Mouse (Mus musculus) brain, adult 2 months (tissue): Measurements from ENCODE around the gene Parp16.

ENCODE experiments used
- DNase-seq: peaks from one replicate; pipeline ENCODE4 v3.0.0; 2011; ENCODE audit warnings: low read depth, low spot score

Gene Parp16

DNA sequence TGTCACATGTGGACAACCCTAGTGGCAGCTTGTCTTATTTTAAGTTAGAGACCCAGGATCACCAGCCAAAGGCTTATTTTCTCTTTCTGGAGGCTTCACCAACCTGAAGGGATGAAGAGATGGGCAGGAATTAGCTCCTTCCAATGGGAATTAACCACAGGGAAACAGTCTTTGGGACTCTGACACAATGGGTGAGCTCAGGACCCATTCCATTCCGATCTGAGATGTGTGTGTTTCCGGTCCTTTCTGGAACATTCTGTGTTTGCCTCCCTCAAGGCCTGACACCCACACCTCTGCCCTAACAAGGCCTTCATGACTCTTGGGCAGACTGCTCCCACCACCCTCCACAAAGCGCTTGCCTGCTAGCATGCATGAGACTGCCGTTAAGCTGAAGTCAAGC, at the start of gene Parp16:
Parp16 (plus strand) TSS at position 301 of the 400 bp plus-strand sequence.
- no peak for DNase-seq

DNA sequence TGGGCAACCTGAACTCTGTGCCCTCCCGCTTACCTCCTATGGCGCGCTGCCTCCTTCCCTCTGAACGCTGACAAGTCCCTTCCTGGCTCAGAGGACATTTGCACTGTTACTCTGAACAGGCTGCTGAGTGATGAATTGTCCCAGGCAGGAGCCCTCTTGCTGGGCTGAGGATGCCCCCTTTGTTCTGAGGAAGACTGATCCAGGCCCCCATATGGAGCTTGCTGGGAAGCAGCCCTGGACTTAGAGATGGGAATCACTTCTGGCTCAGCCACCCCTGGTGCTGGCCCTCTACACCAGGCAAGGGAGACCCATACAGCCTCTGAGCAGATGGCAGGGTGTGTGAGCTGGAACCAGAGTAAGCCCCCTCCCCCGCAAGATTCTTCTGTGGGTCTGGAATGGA, 49.2 kb upstream of the Parp16 start:
- no peak for DNase-seq

DNA sequence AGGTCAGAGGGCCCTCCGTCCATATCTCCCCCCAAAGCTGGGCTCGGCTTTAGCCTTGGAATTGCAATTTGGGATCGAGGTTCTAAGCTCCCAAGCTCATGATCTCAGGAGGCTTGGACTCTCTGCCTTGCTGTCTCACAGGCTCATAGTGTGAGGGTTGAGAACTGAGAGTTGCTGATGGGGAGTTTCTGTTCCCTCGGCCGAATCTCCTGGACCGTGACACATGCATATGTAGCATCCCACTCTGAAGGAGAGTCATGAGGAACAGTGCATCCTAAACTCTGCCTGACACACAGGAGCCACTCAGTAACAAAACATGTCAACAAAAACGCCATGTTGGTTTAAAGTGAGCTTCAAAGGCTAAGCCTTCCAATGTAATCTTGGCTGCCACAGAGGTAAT, 46.6 kb upstream of the Parp16 start:
- no peak for DNase-seq

DNA sequence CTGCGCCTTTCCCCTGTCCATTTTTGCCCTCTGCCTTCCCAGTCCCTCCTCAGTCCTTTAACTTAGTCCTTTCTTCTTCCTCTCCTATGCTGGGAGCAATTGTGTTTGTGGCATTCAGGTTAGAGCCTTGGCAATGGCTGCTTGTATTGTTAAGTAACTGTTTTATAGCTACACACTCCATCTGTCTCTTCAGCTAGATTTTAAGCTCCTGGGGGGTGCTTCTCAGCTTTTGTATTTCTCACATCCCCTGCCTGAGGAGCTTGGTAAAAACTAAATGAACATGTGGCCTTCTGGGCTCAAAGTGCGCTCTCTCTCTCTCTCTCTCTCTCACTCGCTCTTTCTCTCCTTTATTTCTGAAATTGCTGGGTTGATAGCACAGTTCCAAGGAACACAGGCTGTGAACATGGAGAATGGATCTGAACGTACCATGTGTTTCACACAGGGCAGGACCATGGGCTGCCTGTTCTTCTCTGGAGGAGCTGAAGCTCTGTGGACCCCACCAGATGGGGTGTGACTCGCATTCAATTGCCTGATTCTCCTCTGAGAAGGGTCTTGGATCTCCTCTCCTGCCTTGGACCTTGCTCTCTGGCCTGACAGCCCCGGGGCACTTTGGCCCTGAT, 42.3 kb upstream of the Parp16 start:
- DNase-seq: no peak

DNA sequence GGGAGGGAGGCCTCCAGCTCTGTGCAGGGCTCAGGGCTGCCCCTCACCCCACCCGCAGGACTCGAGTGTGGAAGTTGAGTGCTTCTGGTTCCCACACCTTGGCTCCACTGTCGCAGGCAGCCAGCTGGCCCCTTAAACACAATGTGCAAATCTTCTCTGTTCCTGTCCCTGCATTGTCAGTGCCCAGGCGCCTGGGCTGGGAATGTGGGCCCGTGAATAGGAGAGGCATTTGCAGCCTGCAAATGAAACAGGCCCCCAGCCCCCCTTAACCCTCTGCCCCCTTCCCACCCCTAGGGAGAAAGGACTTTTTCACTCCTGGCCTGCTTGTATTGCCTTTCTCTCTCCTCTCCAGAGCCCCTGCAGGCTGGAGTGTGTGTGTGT, 41.8 kb upstream of the Parp16 start:
- DNase-seq: no peak

DNA sequence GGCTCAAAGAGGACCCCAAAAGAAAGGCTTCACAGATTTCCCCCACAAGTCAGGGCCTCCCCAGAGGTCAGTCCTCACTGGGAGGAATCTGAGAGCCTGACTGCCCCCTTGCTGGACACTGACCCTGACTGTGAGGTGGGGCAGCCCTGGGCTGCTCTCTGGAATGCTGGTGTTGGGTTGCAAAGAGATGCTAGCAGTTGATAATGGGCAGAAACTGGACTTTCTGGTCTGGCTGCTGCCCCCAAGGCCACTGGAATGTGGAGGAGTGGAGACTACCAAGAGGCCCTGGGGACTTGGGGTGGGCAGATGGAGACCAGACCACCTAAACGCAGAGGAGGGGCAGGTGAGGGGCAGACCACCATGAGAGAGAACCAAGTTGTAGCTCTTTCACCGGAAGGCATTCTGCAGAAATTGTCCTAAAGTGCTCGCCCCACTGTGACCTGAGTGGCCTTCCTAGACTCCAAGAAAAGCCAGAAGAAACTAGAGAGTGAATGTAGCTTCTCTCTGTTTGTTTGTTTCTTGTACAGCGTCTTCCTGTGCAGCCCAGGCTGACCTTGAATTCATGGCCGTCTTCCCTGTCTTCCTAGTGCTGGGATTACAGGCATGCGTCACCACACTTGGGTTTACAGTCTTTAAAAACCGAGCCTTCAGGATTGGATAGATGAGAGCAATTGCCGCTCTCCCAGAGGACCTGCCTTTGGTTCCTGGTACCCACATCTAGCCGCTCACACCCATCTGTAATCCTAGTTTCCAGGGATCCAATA, 40.3 kb upstream of the Parp16 start:
- DNase-seq: no peak

DNA sequence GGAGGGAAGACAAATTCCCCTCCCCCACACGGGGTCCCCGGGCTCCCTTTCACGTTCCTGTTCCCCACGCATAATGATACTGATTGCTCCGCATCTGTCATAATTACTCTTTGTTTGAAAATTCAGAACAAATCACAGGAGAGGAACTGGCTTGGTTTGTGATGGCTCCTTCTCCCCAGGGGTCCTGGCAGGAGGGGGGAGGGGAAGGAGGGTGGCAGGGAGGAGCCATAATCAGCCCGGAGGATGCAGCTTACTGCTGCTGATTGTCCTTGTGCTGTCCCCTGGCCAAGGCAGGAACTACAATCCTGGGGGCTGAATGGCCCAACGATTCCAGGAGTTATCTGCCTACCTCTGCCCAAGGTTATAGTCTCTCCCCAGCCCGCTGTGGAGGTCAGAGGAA, 38.5 kb upstream of the Parp16 start:
- DNase-seq: no peak

DNA sequence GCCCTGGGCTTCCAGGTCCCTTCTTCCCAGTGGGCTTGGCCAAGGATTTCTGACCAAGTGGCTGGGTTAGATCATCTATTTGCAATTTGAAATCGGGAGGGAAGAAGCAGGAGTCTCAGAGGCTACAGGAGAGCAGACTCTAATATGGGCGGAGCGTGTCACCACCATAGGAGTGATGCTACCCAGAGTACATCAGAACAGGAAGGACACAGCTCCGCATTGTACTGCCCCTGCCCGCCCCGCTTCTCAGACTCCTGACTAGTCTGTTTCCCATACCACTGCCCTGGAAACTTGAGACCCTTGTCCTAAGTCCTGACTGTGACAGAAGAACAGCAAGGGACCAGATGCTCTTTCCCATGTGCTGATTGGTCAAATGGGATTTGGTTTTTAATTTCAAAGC, 37.5 kb upstream of the Parp16 start:
- no peak for DNase-seq

DNA sequence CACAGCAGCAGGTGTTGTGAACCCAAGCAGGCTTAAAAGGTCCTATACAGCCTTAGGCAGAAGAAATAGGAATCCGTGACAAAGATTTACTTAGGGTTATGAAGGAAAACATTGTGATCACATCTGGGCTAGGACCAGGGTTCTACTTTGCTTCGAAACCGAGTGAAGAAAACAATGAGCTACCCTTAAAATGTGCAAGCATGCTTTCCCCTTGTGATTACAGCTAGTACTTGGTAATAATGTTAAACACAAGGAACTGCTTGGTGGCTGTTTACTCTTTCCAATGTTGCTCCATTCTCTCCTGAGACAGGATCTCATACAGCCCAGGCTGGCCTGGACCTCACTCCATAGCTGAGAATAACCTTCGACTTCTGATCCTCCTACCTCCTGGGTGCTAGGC, 34.0 kb upstream of the Parp16 start:
- no peak for DNase-seq

DNA sequence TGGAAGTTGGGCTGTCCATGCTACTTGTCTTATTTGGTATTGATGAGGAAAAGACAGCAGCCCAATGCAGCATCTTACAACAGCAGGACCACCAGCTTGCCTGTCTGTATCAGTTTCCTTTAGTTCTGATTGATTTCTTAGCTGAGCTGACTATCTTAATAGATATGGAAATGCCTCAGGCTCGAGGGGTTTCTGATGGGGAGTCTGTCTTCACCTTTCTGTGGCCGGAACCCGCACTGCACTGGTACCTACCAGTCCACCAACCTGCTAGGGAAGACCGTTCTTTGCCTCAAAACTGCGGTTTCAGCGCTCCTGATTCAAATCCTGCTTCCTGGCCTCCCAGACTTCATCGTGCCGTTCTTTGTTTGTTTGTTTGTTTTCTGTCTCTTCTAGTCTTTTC, 33.3 kb upstream of the Parp16 start:
- DNase-seq: no peak

DNA sequence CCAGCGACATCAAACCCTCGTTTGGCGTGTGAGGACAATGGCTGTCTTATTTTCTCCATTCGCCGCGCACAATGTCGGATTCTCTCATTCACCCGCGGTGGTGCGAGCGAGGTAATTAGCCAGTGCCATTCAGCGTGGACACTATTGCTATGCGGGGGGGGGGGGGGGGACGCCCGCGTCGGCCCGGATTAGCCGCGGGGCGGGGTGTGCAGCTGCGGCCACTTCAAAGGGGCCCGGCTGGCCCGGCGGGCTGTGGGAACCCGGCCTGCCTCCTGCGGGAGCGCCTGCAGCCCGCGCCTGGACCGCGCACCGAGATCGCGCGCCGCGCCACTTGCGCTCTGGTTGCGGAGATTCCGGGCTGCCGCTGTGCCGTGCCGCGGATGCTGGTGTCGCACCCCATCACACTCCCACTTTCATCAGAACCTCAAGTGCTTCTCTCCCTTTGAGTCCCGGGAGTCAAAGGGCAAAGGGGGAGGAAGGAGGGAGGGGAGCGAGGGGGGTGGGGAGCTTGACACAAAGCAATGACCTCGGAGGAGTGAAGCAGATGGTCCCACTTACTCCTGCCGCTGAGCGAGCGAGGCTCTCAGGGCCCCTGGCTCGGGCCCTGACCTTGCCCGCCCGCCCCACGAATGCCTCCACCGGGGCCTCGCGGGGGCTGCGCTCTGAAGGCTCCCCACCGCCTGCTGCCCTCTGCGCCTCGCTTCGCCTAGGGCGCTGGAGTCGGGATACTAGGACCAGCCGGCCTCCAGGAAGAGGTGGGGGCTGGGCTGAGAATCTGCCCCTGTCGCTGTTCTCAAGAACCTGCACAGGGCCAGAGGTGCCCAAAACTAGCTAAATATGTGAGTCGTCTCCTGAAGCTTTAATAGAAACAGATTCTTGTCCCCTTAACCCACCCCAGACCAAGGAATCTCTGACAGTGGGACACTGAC, 32.2 kb upstream of the Parp16 start:
- peak; percentile 42 for DNase-seq

DNA sequence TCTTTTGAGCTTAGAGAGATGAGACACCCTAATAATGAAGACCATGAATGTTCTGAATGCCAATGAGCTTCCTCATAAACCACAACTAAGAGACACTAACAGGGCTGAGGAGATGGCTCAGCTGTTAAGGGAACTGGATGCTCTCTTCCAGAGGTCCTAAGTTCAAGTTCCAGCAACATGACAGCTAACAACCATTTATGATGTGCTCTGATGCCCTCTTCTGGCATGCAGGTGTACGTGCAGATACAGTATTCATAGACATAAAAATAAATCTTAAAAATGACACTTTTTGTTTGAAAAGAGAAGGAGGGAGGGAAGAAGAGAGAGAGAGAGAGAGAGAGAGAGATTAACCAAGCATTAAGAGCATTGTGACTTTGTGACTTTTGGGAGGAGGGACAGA, 30.3 kb upstream of the Parp16 start:
- DNase-seq: peak; percentile 42

DNA sequence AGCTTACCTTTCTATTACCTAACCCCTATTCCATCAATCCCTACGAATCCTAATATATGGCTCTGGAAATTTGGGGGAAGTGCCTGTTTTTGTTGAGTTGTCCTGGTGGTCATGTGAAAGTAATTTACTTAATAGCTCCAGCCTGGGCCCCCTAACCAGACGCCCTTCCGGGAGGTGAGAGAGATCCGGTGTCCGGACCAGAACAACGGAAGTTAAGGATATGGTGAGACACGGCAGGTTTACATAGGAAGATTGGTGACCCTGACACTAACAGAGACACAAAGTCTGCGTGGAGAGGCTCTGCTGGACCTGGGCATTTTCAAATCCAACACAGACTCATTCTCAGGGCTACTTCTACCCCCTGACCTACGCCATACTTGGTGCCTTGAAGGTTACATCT, 28.8 kb upstream of the Parp16 start:
- no peak for DNase-seq

DNA sequence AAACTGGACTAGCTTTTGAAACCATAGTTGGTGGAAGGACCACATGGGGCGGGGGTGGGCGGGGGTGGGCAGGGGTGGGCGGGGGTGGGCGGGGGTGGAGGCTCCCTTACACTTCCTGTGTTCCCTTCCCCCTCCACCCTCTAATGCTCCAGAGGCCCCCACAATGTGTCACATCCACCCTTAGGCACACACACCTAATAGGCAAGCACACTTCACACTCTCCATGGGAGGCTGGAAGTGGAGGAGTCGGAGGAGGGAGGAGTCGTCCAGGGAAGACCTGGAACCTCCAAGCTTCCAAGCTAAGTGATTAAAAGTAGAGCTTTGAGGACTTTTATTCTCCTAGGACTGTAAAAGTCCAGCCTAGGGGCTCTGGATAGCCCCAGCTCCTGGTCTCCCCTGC, 26.6 kb upstream of the Parp16 start:
- DNase-seq: no peak

DNA sequence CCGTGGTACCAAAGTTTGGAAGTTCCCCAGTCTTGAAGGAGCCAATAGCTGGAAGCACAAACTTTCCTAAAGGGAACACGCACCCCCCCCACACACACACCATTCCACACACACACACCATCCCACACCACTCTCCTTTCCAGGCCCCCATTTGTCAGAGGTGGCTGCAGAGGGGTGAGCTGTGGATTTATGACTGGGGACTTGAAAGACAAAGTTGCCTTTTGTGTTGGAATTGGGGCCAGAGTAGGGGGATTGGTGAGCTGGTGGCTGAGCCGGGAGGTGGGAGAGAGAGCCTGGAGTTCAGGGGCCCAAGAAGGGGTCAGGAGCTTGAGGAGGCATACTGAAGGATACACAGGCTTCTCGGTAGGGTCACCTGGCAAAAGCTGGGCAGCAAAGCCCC, 26.2 kb upstream of the Parp16 start:
- DNase-seq: no peak

DNA sequence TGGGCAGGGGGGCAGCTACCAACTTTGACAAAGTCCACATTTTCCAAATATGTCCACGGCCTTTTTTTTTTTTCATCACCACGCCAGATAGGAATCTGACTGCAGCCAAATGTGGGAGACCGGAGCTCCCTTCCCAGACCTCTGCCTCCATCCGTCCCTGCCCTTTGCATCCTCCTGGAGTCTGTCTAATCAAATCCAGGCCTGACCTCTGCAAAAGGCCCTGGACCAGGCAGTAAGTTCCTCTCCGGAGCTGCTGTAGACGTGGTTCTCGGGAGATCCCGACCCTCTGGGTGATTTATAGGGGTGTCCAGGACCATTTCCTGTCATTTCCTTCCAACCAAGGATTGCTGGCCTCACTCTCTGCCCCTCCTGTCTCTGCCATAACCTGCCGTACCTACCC, 22.5 kb upstream of the Parp16 start:
- no peak for DNase-seq

DNA sequence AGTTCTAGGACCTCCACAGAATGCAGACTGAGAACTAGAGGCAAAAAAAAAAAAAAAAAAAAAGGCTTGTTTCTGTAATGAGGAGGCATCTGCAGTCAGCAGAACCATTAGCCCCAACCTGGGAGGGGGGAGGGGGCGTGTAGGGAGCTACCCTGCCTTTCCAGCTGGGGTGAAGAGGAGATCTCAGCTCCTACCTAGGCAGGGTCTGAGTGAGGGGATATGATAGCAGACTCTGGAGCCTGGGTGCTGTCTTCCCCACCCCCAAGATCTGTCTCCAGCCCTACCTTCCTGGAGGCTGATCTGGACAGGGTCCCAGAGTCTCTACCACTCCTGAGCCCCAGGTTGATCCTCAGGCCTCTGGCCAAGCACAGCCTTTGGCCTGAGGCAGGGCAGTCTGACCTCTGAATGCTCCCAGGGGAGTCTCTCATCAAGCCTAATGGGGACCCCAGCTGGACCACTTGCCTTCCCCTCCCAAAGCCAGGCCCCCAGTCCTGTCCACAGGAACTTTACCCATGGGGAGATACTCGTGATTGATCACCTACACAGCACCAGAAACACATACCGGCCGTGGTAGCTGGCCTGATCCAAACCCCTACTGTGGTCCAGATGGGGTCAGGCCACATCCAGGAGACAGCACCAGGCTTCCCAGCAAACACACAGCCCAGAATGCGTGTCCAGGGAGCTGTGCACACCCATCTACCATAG, 19.8 kb upstream of the Parp16 start:
- no peak for DNase-seq

DNA sequence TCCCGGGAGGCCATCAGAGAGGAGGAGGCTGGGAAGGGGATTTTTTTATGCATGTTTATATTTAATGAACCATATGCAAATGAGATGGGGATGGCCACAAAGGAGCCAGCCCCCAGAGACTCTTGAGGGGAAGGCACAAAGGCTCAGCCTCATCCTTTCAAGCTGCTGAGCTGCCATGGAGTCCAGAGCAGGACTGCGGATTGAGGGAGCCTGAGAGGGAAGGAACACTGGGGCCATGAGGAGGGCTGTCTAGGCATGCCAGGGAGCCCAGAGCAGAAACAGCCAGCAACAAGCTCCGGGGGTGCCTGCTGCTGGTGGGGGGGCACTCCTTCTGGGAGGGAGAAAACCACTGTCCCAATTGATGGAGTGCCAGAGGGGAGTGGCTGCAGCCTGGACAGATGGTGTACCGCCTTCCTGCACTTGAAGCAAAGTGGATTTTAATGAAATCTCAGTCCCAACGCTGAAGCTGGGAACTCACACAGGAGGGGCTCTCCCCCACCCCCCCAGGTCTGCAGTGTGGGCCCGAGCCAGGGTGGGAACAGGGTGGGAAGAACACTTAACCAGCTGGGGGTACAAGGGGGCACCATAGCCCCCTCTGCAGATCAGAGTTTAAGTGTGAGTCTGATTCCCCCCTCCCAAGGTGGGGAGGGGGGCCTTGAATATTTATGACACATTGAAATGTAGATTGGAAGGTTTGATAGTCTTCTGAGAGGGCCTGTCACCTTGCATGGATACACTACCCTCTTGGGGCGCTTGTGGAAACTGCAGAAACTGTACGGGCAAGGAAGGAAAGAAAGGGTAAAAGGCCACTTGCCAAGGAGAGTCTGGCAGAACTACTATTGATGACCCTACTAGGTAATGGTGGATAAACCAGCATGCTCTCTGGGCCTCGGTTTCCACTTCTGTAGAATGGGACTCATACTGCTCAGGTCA, 18.9 kb upstream of the Parp16 start:
- DNase-seq: no peak

DNA sequence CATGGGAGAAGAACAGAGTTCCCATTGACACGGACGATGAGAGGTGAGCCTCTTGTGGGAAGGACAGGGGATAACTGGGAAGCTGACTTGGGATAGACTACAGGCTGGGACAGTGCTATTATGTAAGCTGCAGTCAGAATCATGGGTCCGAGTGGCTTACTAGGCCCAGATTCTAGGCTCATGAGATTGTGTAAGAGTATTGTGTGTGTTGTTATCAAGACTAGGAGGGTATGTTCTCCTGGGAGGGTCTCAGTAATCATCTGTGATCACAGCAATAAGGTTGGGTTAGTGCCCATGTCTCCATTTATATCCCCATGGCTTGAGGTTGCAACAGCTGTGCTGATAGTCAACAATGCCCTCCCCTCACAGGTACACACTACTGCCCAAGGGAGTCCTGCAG, 17.7 kb upstream of the Parp16 start:
- DNase-seq: no peak

DNA sequence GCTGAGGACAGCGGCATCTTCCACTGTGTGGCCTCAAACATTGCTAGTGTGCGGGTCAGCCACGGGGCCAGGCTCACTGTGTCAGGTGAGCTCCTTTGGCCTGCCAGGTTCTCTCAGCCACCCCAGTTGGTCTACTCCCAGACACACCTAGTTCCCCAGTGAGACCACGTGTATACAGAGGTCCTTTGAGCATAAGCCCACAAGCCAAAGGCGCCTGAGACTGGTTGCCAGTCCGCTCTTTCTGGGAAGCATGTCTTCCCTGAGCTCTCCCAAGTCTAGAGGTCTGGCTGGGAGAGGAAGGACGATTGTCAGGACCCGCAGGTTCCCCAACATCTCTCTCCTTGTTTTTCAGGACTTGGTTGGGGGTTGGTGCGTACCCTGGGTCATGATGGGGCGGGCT, 17.2 kb upstream of the Parp16 start:
- no peak for DNase-seq
